Mouse (Mus musculus): ENCODE data around the gene Adcy7. TPM values are rescaled to one million over a fixed set of nuclear protein-coding genes. Genes with fewer than 3 reads are reported as not detected.

Gene Adcy7
- polyA plus RNA-seq, 1 experiment from 2014 or later = 2.1 TPM

GRCm38 (mm10) chr8:88317341-88317740 lies 45.1 kb downstream of the Adcy7 start:
- Histone ChIP-seq H3K9me3 (ENCODE audit: control insufficient read depth, low read length) (no peaks in the 10 kb centered on the region), H3K4me1 (ENCODE audit: control insufficient read depth, insufficient read depth, low read length) (no peaks in the 10 kb centered on the region), H3K27me3 (ENCODE audit: control insufficient read depth, insufficient read depth, low read length) (no peaks in the 10 kb centered on the region), H3K4me3 (ENCODE audit: low read depth, low read length) (no peak overlapping the region), H3K36me3 (ENCODE audit: control insufficient read depth, insufficient read depth, low read length) (no peaks in the 10 kb centered on the region), H3K27ac (ENCODE audit: low read depth, low read length) (no peak overlapping the region), H3K4me2 (no peak overlapping the region), H3K9ac (ENCODE audit: low read length) (no peak overlapping the region)
- no peak for DNase-seq (ENCODE audit: low spot score, missing footprints)
- no peak for ATAC-seq (ENCODE audit: low FRiP score)
- WGBS = 77% methylated on average over 5 of the region's 5 CpGs

- no peak for DNase-seq (ENCODE audit: low spot score, missing footprints)
These were observed 45.9 kb downstream of the Adcy7 start for GRCm38 (mm10) chr8:88318151-88318550.

GRCm38 (mm10) chr8:88320134-88320533 lies 47.9 kb downstream of the Adcy7 start:
- Histone ChIP-seq H3K4me2 (no peak overlapping the region), H3K4me3 (ENCODE audit: low read depth, low read length) (no peak overlapping the region), H3K9ac (ENCODE audit: low read length) (no peak overlapping the region), H3K27me3 (ENCODE audit: control insufficient read depth, insufficient read depth, low read length) (no peaks in the 10 kb centered on the region), H3K4me1 (ENCODE audit: control insufficient read depth, insufficient read depth, low read length) (no peaks in the 10 kb centered on the region), H3K9me3 (ENCODE audit: control insufficient read depth, low read length) (no peaks in the 10 kb centered on the region), H3K27ac (ENCODE audit: low read depth, low read length) (no peak overlapping the region), H3K36me3 (ENCODE audit: control insufficient read depth, insufficient read depth, low read length) (no peaks in the 10 kb centered on the region)
- no peak for ATAC-seq (ENCODE audit: low FRiP score)
- no peak for DNase-seq (ENCODE audit: low spot score, missing footprints)
- WGBS = 97% methylated on average over 6 of the region's 6 CpGs

More at GRCm38 (mm10) chr8:88318151-88318550, 45.9 kb downstream of the Adcy7 start:
- Histone ChIP-seq H3K36me3 (ENCODE audit: control insufficient read depth, insufficient read depth, low read length) (no peaks in the 10 kb centered on the region), H3K9me3 (ENCODE audit: control insufficient read depth, low read length) (no peaks in the 10 kb centered on the region), H3K27ac (ENCODE audit: low read depth, low read length) (no peak overlapping the region), H3K9ac (ENCODE audit: low read length) (no peak overlapping the region), H3K4me2 (no peak overlapping the region), H3K4me3 (ENCODE audit: low read depth, low read length) (no peak overlapping the region), H3K27me3 (ENCODE audit: control insufficient read depth, insufficient read depth, low read length) (no peaks in the 10 kb centered on the region), H3K4me1 (ENCODE audit: control insufficient read depth, insufficient read depth, low read length) (no peaks in the 10 kb centered on the region)
- ATAC-seq (ENCODE audit: low FRiP score) = no peak
- WGBS = 95% methylated on average over 8 of the region's 8 CpGs

GRCm38 (mm10) chr8:88321387-88321786 lies 49.2 kb downstream of the Adcy7 start:
- 92% methylated on average over 5 of the region's 5 CpGs for WGBS
- no peaks in the 10 kb centered on the region for H3K9me3 ChIP-seq (ENCODE audit: control insufficient read depth, low read length)
- peaks cover 4% of the 10 kb centered on the region; the same call in 1 of the 2 replicates for H3K36me3 ChIP-seq (ENCODE audit: control insufficient read depth, insufficient read depth, low read length)
- H3K27ac ChIP-seq (ENCODE audit: low read depth, low read length) = no peak overlapping the region
- H3K4me2 ChIP-seq = no peak overlapping the region
- H3K4me1 ChIP-seq (ENCODE audit: control insufficient read depth, insufficient read depth, low read length) = no peaks in the 10 kb centered on the region
- DNase-seq (ENCODE audit: low spot score, missing footprints) (no peak), ATAC-seq (ENCODE audit: low FRiP score) (no peak)
- no peak overlapping the region for H3K4me3 ChIP-seq (ENCODE audit: low read depth, low read length)
- no peak overlapping the region for H3K9ac ChIP-seq (ENCODE audit: low read length)
- no peaks in the 10 kb centered on the region for H3K27me3 ChIP-seq (ENCODE audit: control insufficient read depth, insufficient read depth, low read length)

GRCm38 (mm10) chr8:88323523-88323922 lies 51.3 kb downstream of the Adcy7 start:
- ATAC-seq (ENCODE audit: low FRiP score) (no peak), DNase-seq (ENCODE audit: low spot score, missing footprints) (no peak)
- Histone ChIP-seq H3K36me3 (ENCODE audit: control insufficient read depth, insufficient read depth, low read length) (peaks cover 12% of the 10 kb centered on the region; the same call in 1 of the 2 replicates), H3K27me3 (ENCODE audit: control insufficient read depth, insufficient read depth, low read length) (no peaks in the 10 kb centered on the region), H3K4me1 (ENCODE audit: control insufficient read depth, insufficient read depth, low read length) (no peaks in the 10 kb centered on the region), H3K4me2 (no peak overlapping the region), H3K9ac (ENCODE audit: low read length) (no peak overlapping the region), H3K27ac (ENCODE audit: low read depth, low read length) (no peak overlapping the region), H3K4me3 (ENCODE audit: low read depth, low read length) (no peak overlapping the region), H3K9me3 (ENCODE audit: control insufficient read depth, low read length) (no peaks in the 10 kb centered on the region)
- 91% methylated on average over 5 of the region's 5 CpGs for WGBS

- Histone ChIP-seq H3K9me3 (ENCODE audit: control insufficient read depth, low read length) (no peaks in the 10 kb centered on the region), H3K36me3 (ENCODE audit: control insufficient read depth, insufficient read depth, low read length) (peaks cover 13% of the 10 kb centered on the region; the same call in 1 of the 2 replicates), H3K4me1 (ENCODE audit: control insufficient read depth, insufficient read depth, low read length) (no peaks in the 10 kb centered on the region), H3K9ac (ENCODE audit: low read length) (no peak overlapping the region), H3K27me3 (ENCODE audit: control insufficient read depth, insufficient read depth, low read length) (no peaks in the 10 kb centered on the region), H3K4me3 (ENCODE audit: low read depth, low read length) (no peak overlapping the region), H3K27ac (ENCODE audit: low read depth, low read length) (no peak overlapping the region), H3K4me2 (no peak overlapping the region)
- no peak for ATAC-seq (ENCODE audit: low FRiP score)
- no peak for DNase-seq (ENCODE audit: low spot score, missing footprints)
- 92% methylated on average over 11 of the region's 11 CpGs for WGBS
These were observed 52.6 kb downstream of the Adcy7 start for GRCm38 (mm10) chr8:88324760-88325159.

GRCm38 (mm10) chr8:88325251-88325650 lies 53.0 kb downstream of the Adcy7 start:
- Histone ChIP-seq H3K4me3 (ENCODE audit: low read depth, low read length) (no peak overlapping the region), H3K27ac (ENCODE audit: low read depth, low read length) (no peak overlapping the region), H3K27me3 (ENCODE audit: control insufficient read depth, insufficient read depth, low read length) (no peaks in the 10 kb centered on the region), H3K36me3 (ENCODE audit: control insufficient read depth, insufficient read depth, low read length) (peaks cover 13% of the 10 kb centered on the region; the same call in 1 of the 2 replicates), H3K4me1 (ENCODE audit: control insufficient read depth, insufficient read depth, low read length) (no peaks in the 10 kb centered on the region), H3K4me2 (no peak overlapping the region), H3K9ac (ENCODE audit: low read length) (no peak overlapping the region), H3K9me3 (ENCODE audit: control insufficient read depth, low read length) (no peaks in the 10 kb centered on the region)
- DNase-seq (ENCODE audit: low spot score, missing footprints) = no peak
- no peak for ATAC-seq (ENCODE audit: low FRiP score)
- 79% methylated on average over 5 of the region's 5 CpGs for WGBS

DNA sequence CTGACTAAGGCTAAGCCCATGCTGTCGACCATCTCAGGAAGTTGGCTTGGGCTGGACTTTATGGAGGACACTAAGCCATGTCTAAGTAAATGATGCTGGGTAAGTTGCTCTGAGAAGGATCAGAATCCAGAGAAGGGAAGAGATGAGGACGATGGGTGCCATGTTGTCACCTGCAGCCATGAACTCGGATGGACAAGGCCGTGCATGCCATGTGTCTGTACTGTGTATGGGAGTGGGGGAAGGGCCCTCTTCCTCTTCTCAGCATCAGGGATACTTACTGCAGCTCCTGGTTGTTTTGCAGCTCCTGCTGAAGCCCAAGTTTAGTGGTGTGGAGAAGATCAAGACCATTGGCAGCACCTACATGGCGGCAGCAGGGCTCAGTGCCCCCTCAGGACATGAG lies 53.6 kb downstream of the Adcy7 start:
- Histone ChIP-seq H3K9me3 (ENCODE audit: control insufficient read depth, low read length) (no peaks in the 10 kb centered on the region), H3K9ac (ENCODE audit: low read length) (no peak overlapping the region), H3K4me3 (ENCODE audit: low read depth, low read length) (no peak overlapping the region), H3K4me1 (ENCODE audit: control insufficient read depth, insufficient read depth, low read length) (no peaks in the 10 kb centered on the region), H3K27me3 (ENCODE audit: control insufficient read depth, insufficient read depth, low read length) (no peaks in the 10 kb centered on the region), H3K36me3 (ENCODE audit: control insufficient read depth, insufficient read depth, low read length) (peaks cover 13% of the 10 kb centered on the region; the same call in 1 of the 2 replicates), H3K27ac (ENCODE audit: low read depth, low read length) (no peak overlapping the region), H3K4me2 (no peak overlapping the region)
- DNase-seq (ENCODE audit: low spot score, missing footprints) (no peak), ATAC-seq (ENCODE audit: low FRiP score) (no peak)
- 91% methylated on average over 5 of the region's 5 CpGs for WGBS

DNA sequence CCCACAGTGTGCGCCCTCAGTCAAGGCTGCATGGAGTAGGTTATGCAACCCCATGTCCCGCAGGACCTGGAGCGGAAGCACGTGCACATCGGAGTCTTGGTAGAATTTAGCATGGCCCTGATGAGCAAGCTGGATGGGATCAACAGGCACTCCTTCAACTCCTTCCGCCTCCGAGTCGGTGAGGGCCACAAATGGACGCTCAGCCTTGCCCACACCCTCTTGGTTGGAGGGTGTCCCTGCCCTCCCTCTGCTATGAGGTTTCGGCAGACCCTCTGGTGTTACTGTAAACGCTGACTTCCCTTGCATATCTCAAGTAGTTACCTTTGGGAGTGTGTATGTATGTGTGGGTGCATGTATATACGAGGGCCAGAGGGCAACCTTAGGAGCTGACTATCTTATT lies 54.1 kb downstream of the Adcy7 start:
- H3K4me3 ChIP-seq (ENCODE audit: low read depth, low read length) = no peak overlapping the region
- H3K27me3 ChIP-seq (ENCODE audit: control insufficient read depth, insufficient read depth, low read length) = no peaks in the 10 kb centered on the region
- H3K4me1 ChIP-seq (ENCODE audit: control insufficient read depth, insufficient read depth, low read length) = no peaks in the 10 kb centered on the region
- 97% methylated on average over 12 of the region's 12 CpGs for WGBS
- DNase-seq (ENCODE audit: low spot score, missing footprints) (no peak), ATAC-seq (ENCODE audit: low FRiP score) (no peak)
- H3K27ac ChIP-seq (ENCODE audit: low read depth, low read length) = no peak overlapping the region
- no peak overlapping the region for H3K4me2 ChIP-seq
- H3K36me3 ChIP-seq (ENCODE audit: control insufficient read depth, insufficient read depth, low read length) = peaks cover 13% of the 10 kb centered on the region; the same call in 1 of the 2 replicates
- no peak overlapping the region for H3K9ac ChIP-seq (ENCODE audit: low read length)
- H3K9me3 ChIP-seq (ENCODE audit: control insufficient read depth, low read length) = no peaks in the 10 kb centered on the region
